Mouse (Mus musculus) forebrain, embryonic 14.5 days (tissue): ENCODE measurements around the gene Defb30. TPM values are rescaled to one million over a fixed set of nuclear protein-coding genes. Genes with fewer than 3 reads are reported as not detected.

Source experiments
- ATAC-seq: fragments of 200-750 bp; cut with Nextera tagmentation; 2 replicates; pipeline ENCODE4 v1.8.0; 2017; ENCODE audit warnings: mild to moderate bottlenecking, moderate library complexity
- DNase-seq: peaks from one replicate; pipeline ENCODE4 v3.0.0-alpha.2; 2015; ENCODE audit warnings: low spot score
- H3K27ac ChIP-seq: fragments of 300-500 bp; sonication (generic); 2 replicates; pipeline ENCODE4 v1.5.1; 2014; ENCODE audit warnings: low read depth, mild to moderate bottlenecking, control low read depth, low read length, moderate library complexity
- H3K27me3 ChIP-seq: fragments of 300-500 bp; sonication (generic); replicated peaks from 2 replicates; pipeline ENCODE4 v1.6.1; 2014; ENCODE audit warnings: low read length, control low read depth, mixed read lengths; ENCODE audit not compliant: control insufficient read depth, insufficient read depth
- H3K36me3 ChIP-seq: fragments of 300-500 bp; sonication (generic); 2 replicates; pipeline ENCODE4 v1.6.1; 2014; ENCODE audit warnings: low read length, control low read depth; ENCODE audit not compliant: control insufficient read depth, insufficient read depth
- H3K4me1 ChIP-seq: fragments of 300-500 bp; sonication (generic); 2 replicates; pipeline ENCODE4 v1.6.1; 2014; ENCODE audit warnings: antibody characterized with exemption, low read length, control low read depth; ENCODE audit not compliant: control insufficient read depth, insufficient read depth
- H3K4me2 ChIP-seq: fragments of 300-500 bp; sonication (generic); 2 replicates; pipeline ENCODE4 v1.6.1; 2014; ENCODE audit warnings: mild to moderate bottlenecking, control low read depth, low read length
- H3K4me3 ChIP-seq: fragments of 300-500 bp; sonication (generic); 2 replicates; pipeline ENCODE4 v1.5.1; 2014; ENCODE audit warnings: low read depth, low read length, control low read depth
- H3K9ac ChIP-seq: fragments of 300-500 bp; sonication (generic); 2 replicates; pipeline ENCODE4 v1.6.1; 2014; ENCODE audit warnings: mild to moderate bottlenecking, low read length, control low read depth, moderate library complexity
- H3K9me3 ChIP-seq: fragments of 300-500 bp; sonication (generic); replicated peaks from 2 replicates; pipeline ENCODE4 v1.6.1; 2016; ENCODE audit warnings: low read length, control low read depth, mixed read lengths; ENCODE audit not compliant: control insufficient read depth
- WGBS: fragments of 180-500 bp; shearing (Covaris S2); extraction: QIAGEN DNeasy Blood & Tissue Kit; methylation state at CpG from one replicate; pipeline ENCODE4 v1.1.7; 2014; 5-methylcytosine and 5-hydroxymethylcytosine counted together
- polyA plus RNA-seq: library from polyadenylated mRNA; unstranded; fragments of >200 nt; fragmentation: Nextera tagmentation; extraction: Ambion mirVana; gene quantifications from 2 replicates; pipeline ENCODE4 v1.2.1, GENCODE M21; 2014

The Defb30 gene
- polyA plus RNA-seq, 1 experiment from 2014 or later = not detected

- no peak within 1 kb of the TSS for H3K9ac ChIP-seq
- H3K4me2 ChIP-seq = no peak within 1 kb of the TSS
- H3K4me1 ChIP-seq = no peaks in the 10 kb centered on the region
- WGBS = 76% methylated on average over 1 of the region's 1 CpGs
- H3K27ac ChIP-seq = no peak within 1 kb of the TSS
- ATAC-seq (no peak), DNase-seq (no peak)
- H3K4me3 ChIP-seq = no peak within 1 kb of the TSS
- no peaks in the 10 kb centered on the region for H3K36me3 ChIP-seq
- no peaks in the 10 kb centered on the region for H3K27me3 ChIP-seq
- no peaks in the 10 kb centered on the region for H3K9me3 ChIP-seq
Measured at GRCm38 (mm10) chr14:62984410-62984809, 65.3 kb downstream of the Defb30 start, which contains the start of gene Defb48. TSS of gene Defb48 (minus strand) at chr14:62984510.

Other genes starting within 250 kb of the Defb30 start
- gene Wdfy2, start 212.3 kb downstream of the Defb30 start, polyA plus RNA-seq = 9.2 and 10.0 TPM in 2 replicates
- gene Defb48, start 65.5 kb downstream of the Defb30 start, polyA plus RNA-seq = not detected in 2 replicates
- gene Defb47, start 51.9 kb downstream of the Defb30 start, polyA plus RNA-seq = not detected in 2 replicates
- not detected in 2 replicates for gene Defb43, start 38.2 kb downstream of the Defb30 start, polyA plus RNA-seq
- gene Defb42, start 3.0 kb downstream of the Defb30 start, polyA plus RNA-seq = 0.48 TPM in 1 of 2 replicates, not detected in the other